10 mouse cellular contexts compared by ENCODE assay signal in genomic region chr3:132701368-132701767, GRCm38 (mm10). TPM values are rescaled to one million over a fixed set of nuclear protein-coding genes. Genes with fewer than 3 reads are reported as not detected.
DNase-seq lines count a peak whose midpoint lies in the region; ATAC-seq and TF ChIP-seq lines count a peak whose summit lies in the region.
"Had no signal": no experiment of that assay in that cellular context is flagged by ENCODE, and none has a peak within 500 bp of the region (broad histone marks: within the 10 kb centered on the region; RNA-seq: fewer than 3 reads in every experiment).

No protein-coding gene starts in this region.

- no peaks in the 10 kb centered on the region for H3K79me2 ChIP-seq in MEL (ENCODE audit: control insufficient read depth, insufficient read depth, low read length, poor library complexity)

- peak; percentile 32 for DNase-seq in CD4-positive, CD25-positive, alpha-beta regulatory T cell, adult 2 months (ENCODE audit: low read depth, low spot score)
- peak; percentile 65 for DNase-seq in kidney, postnatal 0 days (ENCODE audit: low spot score)
- DNase-seq in MEL (ENCODE audit: low read depth, low spot score) = peak; percentile 54
- no peak for DNase-seq in T-cell, adult 2 months (ENCODE audit: low spot score)
- no peak for DNase-seq in ovary, postnatal 14 days (ENCODE audit: low spot score)
- DNase-seq: cerebellum, adult 18-20 months; liver, embryonic 13.5 days had no signal

- H3K4me2 ChIP-seq in kidney, postnatal 0 days (ENCODE audit: low read length) = no peak overlapping the region
- no peak overlapping the region for H3K4me2 ChIP-seq in kidney, embryonic 16.5 days (replicated peaks; ENCODE audit: low read depth, low read length)
- no peak overlapping the region for H3K4me2 ChIP-seq in hindbrain, embryonic 16.5 days (ENCODE audit: low read length)
- H3K4me2 ChIP-seq: liver, embryonic 13.5 days had no signal

- H3K9ac ChIP-seq in kidney, postnatal 0 days (ENCODE audit: low read depth, low read length) = no peak overlapping the region
- no peak overlapping the region for H3K9ac ChIP-seq in kidney, embryonic 16.5 days (replicated peaks; ENCODE audit: low read length)
- H3K9ac ChIP-seq in MEL (ENCODE audit: control insufficient read depth, low read depth, low read length, poor library complexity, severe bottlenecking) = no peak overlapping the region
- H3K9ac ChIP-seq in hindbrain, embryonic 16.5 days (ENCODE audit: low read depth, low read length) = no peak overlapping the region
- H3K9ac ChIP-seq: liver, embryonic 13.5 days had no signal

- H3K4me3 ChIP-seq in kidney, postnatal 0 days (replicated peaks; ENCODE audit: low read depth, low read length) = no peak overlapping the region
- no peak overlapping the region for H3K4me3 ChIP-seq in kidney, embryonic 16.5 days (ENCODE audit: low read length)
- no peak overlapping the region for H3K4me3 ChIP-seq in MEL (ENCODE audit: control insufficient read depth in 1 of 2, insufficient read depth in 1 of 2, low read depth in 2 of 2, low read length in 2 of 2)
- H3K4me3 ChIP-seq in hindbrain, embryonic 16.5 days (ENCODE audit: low read length) = no peak overlapping the region
- H3K4me3 ChIP-seq: liver, embryonic 13.5 days had no signal

- H3K36me3 ChIP-seq in kidney, postnatal 0 days (ENCODE audit: insufficient read depth, low read length) = no peaks in the 10 kb centered on the region
- H3K36me3 ChIP-seq in kidney, embryonic 16.5 days (ENCODE audit: insufficient read depth, low read length) = 0 out of 2 replicates have a peak, but pooled peaks cover 3% of the 10 kb centered on the region
- H3K36me3 ChIP-seq in MEL (ENCODE audit: control insufficient read depth in 1 of 2, insufficient read depth in 2 of 2, low read length in 2 of 2) = no peaks in the 10 kb centered on the region; a peak in 2 of 4 replicates
- no peaks in the 10 kb centered on the region for H3K36me3 ChIP-seq in hindbrain, embryonic 16.5 days (ENCODE audit: control insufficient read depth, insufficient read depth, low read length)
- H3K36me3 ChIP-seq: liver, embryonic 13.5 days had no signal

- H3K27me3 ChIP-seq in kidney, postnatal 0 days (ENCODE audit: insufficient read depth, low read length) = no peaks in the 10 kb centered on the region
- H3K27me3 ChIP-seq in kidney, embryonic 16.5 days (ENCODE audit: insufficient read depth, low read length) = no peaks in the 10 kb centered on the region
- no peaks in the 10 kb centered on the region for H3K27me3 ChIP-seq in MEL (ENCODE audit: control insufficient read depth in 1 of 2, insufficient read depth in 2 of 2, low read length in 2 of 2)
- H3K27me3 ChIP-seq in hindbrain, embryonic 16.5 days (replicated peaks; ENCODE audit: control insufficient read depth, insufficient read depth, low read length) = no peaks in the 10 kb centered on the region
- H3K27me3 ChIP-seq: liver, embryonic 13.5 days had no signal

- no peaks in the 10 kb centered on the region for H3K9me3 ChIP-seq in kidney, postnatal 0 days (replicated peaks; ENCODE audit: low read length)
- no peaks in the 10 kb centered on the region for H3K9me3 ChIP-seq in kidney, embryonic 16.5 days (ENCODE audit: low read length)
- no peaks in the 10 kb centered on the region for H3K9me3 ChIP-seq in MEL (replicated peaks; ENCODE audit: insufficient read depth, low read length)
- H3K9me3 ChIP-seq in hindbrain, embryonic 16.5 days (ENCODE audit: control insufficient read depth, low read length) = no peaks in the 10 kb centered on the region
- H3K9me3 ChIP-seq: liver, embryonic 13.5 days had no signal

- no peak for TF ChIP-seq EP300 in MEL (IDR thresholded peaks at IDR 0.05; ENCODE audit: low read depth in 1 of 2, low read length in 2 of 2)

- no peak for ATAC-seq in CD4-positive, CD25-positive, alpha-beta regulatory T cell, adult 4 months
- no peak for ATAC-seq in kidney, postnatal 0 days (replicated peaks; ENCODE audit: low FRiP score, low read depth)
- no peak; the same call in 1 of the 2 replicates for ATAC-seq in kidney, embryonic 16.5 days (ENCODE audit: low FRiP score, low TSS enrichment)
- peak; percentile 60; the same call in 1 of the 2 replicates for ATAC-seq in hindbrain, embryonic 16.5 days

- peak; percentile 88 for TF ChIP-seq CTCF in kidney, postnatal 0 days (IDR thresholded peaks at IDR 0.05; ENCODE audit: low read depth)
- TF ChIP-seq CTCF in MEL (IDR thresholded peaks at IDR 0.05 in 2 of 3, conservative IDR thresholded peaks at IDR 0.05 in 1 of 3; ENCODE audit: control insufficient read depth in 1 of 3, insufficient read depth in 1 of 3, low read depth in 2 of 3, low read length in 3 of 3, poor library complexity in 1 of 3, severe bottlenecking in 1 of 3) = peak in 2 of 3 experiments; percentile 32 to 75; a peak in 4 of 6 replicates

- no peaks in the 10 kb centered on the region for H3K4me1 ChIP-seq in kidney, postnatal 0 days (replicated peaks; ENCODE audit: insufficient read depth, low read length)
- H3K4me1 ChIP-seq in kidney, embryonic 16.5 days (ENCODE audit: insufficient read depth, low read length) = 0 out of 2 replicates have a peak, but pooled peaks cover 3% of the 10 kb centered on the region
- no peaks in the 10 kb centered on the region for H3K4me1 ChIP-seq in MEL (ENCODE audit: control insufficient read depth in 1 of 2, insufficient read depth in 2 of 2, low read length in 2 of 2)
- no peaks in the 10 kb centered on the region for H3K4me1 ChIP-seq in hindbrain, embryonic 16.5 days (ENCODE audit: control insufficient read depth, insufficient read depth, low read depth, low read length)
- H3K4me1 ChIP-seq: liver, embryonic 13.5 days had no signal

- TF ChIP-seq POLR2A in MEL (IDR thresholded peaks at IDR 0.05; ENCODE audit: control insufficient read depth in 1 of 2, insufficient read depth in 1 of 2, low read depth in 1 of 2, low read length in 2 of 2, poor library complexity in 1 of 2) = no peak

- TF ChIP-seq RAD21 in MEL (IDR thresholded peaks at IDR 0.05; ENCODE audit: low read depth, low read length) = peak; percentile 83

- H3K27ac ChIP-seq in kidney, postnatal 0 days = no peak overlapping the region
- no peak overlapping the region for H3K27ac ChIP-seq in kidney, embryonic 16.5 days (ENCODE audit: low read length)
- no peak overlapping the region for H3K27ac ChIP-seq in MEL (ENCODE audit: control insufficient read depth, low read depth, low read length)
- no peak overlapping the region for H3K27ac ChIP-seq in hindbrain, embryonic 16.5 days (ENCODE audit: low read depth, low read length)
- H3K27ac ChIP-seq: liver, embryonic 13.5 days had no signal

- WGBS in kidney, postnatal 0 days = 68% methylated on average over 3 of the region's 3 CpGs
- 73% methylated on average over 3 of the region's 3 CpGs for WGBS in kidney, embryonic 16.5 days
- WGBS in hindbrain, embryonic 16.5 days = 80% methylated on average over 3 of the region's 3 CpGs

TF ChIP-seq in MEL, 35 proteins besides CTCF, POLR2A, EP300 and RAD21:
- peak; percentile 67 for TF ChIP-seq SMC3 (IDR thresholded peaks at IDR 0.05; ENCODE audit: low read depth, low read length)
- peak; percentile 60 for TF ChIP-seq ZC3H11A (IDR thresholded peaks at IDR 0.05; ENCODE audit: low read depth, low read length)
- TF ChIP-seq ELF1 (IDR thresholded peaks at IDR 0.05; ENCODE audit: low read depth, low read length) = no peak

RNA-seq across cellular contexts. Expression of gene Aimp1, which starts 17.2 kb away (rescaled TPM):
- polyA plus RNA-seq in CD4-positive, CD25-positive, alpha-beta regulatory T cell, adult 4 months (2017; shearing (Covaris generic)) = 10 to 100 TPM; 91.6 to 94.6 TPM
- polyA plus RNA-seq in kidney, postnatal 0 days (2015; fragmentation: Nextera tagmentation; extraction: Ambion mirVana) = 77.2 and 78.1 TPM in 2 replicates
- polyA plus RNA-seq in kidney, embryonic 16.5 days (2015; fragmentation: Nextera tagmentation; extraction: Ambion mirVana) = 70.6 and 72.6 TPM in 2 replicates
- total RNA-seq in MEL (2012; rRNA removed) = 206 and 207 TPM in 2 replicates
- polyA plus RNA-seq in MEL (2012; ENCODE audit: insufficient read depth in 1 of 2, insufficient read length in 2 of 2, low read depth in 1 of 2, low replicate concordance in 2 of 2, missing spikeins in 1 of 2) = 100 to 1,000 TPM in 1 of 2 experiments, not detected in 1; 158 TPM
- 52.7 and 59.8 TPM in 2 replicates for polyA plus RNA-seq in hindbrain, embryonic 16.5 days (2015; fragmentation: Nextera tagmentation; extraction: Ambion mirVana)

RNA-seq across cellular contexts. Expression of gene Tbck, which starts 17.4 kb away (rescaled TPM):
- polyA plus RNA-seq in CD4-positive, CD25-positive, alpha-beta regulatory T cell, adult 4 months (2017; shearing (Covaris generic)) = 10 to 100 TPM; 37.0 to 44.4 TPM
- 19.6 and 19.8 TPM in 2 replicates for polyA plus RNA-seq in kidney, postnatal 0 days (2015; fragmentation: Nextera tagmentation; extraction: Ambion mirVana)
- polyA plus RNA-seq in kidney, embryonic 16.5 days (2015; fragmentation: Nextera tagmentation; extraction: Ambion mirVana) = 19.1 and 24.1 TPM in 2 replicates
- 6.5 and 7.5 TPM in 2 replicates for total RNA-seq in MEL (2012; rRNA removed)
- polyA plus RNA-seq in MEL (2012; ENCODE audit: insufficient read depth in 1 of 2, insufficient read length in 2 of 2, low read depth in 1 of 2, low replicate concordance in 2 of 2, missing spikeins in 1 of 2) = 1 to 10 TPM in 1 of 2 experiments, not detected in 1; 4.6 TPM
- 30.0 and 30.5 TPM in 2 replicates for polyA plus RNA-seq in hindbrain, embryonic 16.5 days (2015; fragmentation: Nextera tagmentation; extraction: Ambion mirVana)

Comparison
In these comparisons a context has a peak if more than half of its experiments do, and no peak if none do; other contexts are left out.
1. DNase-seq: peak in CD4-positive, CD25-positive, alpha-beta regulatory T cell, adult 2 months (single experiment), kidney, postnatal 0 days (single experiment) and MEL (single experiment); none in T-cell, adult 2 months (single experiment) and ovary, postnatal 14 days (single experiment).